Mouse (Mus musculus) megakaryocyte progenitor cell, adult 5-6 weeks (primary cell): ENCODE results near the gene Foxd2. TPM values are rescaled to one million over a fixed set of nuclear protein-coding genes. Genes with fewer than 3 reads are reported as not detected.

Experiments
- ATAC-seq: replicated peaks from 2 replicates; pipeline ENCODE4 v1.8.0; 2016; ENCODE audit warnings: mild to moderate bottlenecking, moderate TSS enrichment, inconsistent platforms; ENCODE audit not compliant: poor library complexity
- total RNA-seq, 2 experiments: library from RNA; stranded (forward) in 1 of 2; stranded (reverse) in 1 of 2; fragments of 157-497, 149-512 nt in 1 of 2; fragments of 200-1000 nt in 1 of 2; gene quantifications; 2 replicates each; pipeline versions ENCODE4 v1.2.3 to v1.2.4; 2015 to 2017

Gene Foxd2
- total RNA-seq (2015): 0.12 and 0.29 TPM in 2 replicates
- 0.27 TPM in 1 of 2 replicates, not detected in the other for total RNA-seq (2017)

DNA sequence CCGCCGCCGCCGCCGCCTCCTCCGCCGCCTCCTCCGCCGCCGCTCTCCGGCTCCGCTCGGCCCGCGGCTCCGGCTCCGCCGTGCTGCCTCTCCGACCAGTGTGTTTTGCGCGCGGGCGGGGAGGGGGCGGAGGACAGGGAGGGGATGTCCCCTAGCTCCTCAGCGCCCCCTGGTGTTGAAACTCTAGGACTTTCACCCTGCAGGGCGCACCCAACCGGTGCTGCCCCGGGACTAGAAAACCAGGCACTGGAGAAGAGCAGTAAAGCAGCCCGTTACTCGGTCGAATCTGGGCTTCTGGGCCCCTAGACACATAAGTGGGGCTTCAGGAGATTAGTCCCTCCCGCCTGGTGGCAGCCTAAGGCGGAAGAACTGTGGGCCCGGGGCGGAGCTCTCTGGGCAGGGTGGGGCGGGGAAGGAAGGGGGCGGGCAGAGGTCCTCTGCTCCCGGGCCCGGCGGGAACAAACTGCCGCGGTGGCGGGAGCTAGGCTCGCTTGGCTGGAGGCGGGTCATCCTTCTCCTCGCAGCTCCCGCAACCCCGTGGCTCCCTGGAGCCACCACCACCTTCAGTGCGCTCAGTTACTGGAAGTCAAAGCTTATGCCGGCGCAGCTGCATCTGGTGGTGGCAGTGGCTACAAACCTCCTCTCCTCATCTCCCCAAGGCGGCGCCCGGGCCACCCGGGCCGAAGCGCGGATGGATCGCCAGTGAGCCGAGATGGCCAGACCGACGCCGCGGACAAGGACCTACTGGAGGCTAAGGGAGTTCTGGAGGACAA is at the start of gene Foxd2:
Foxd2 (minus strand) TSS at position 45 of the 773 bp plus-strand sequence.
- ATAC-seq: peak; percentile 77

DNA sequence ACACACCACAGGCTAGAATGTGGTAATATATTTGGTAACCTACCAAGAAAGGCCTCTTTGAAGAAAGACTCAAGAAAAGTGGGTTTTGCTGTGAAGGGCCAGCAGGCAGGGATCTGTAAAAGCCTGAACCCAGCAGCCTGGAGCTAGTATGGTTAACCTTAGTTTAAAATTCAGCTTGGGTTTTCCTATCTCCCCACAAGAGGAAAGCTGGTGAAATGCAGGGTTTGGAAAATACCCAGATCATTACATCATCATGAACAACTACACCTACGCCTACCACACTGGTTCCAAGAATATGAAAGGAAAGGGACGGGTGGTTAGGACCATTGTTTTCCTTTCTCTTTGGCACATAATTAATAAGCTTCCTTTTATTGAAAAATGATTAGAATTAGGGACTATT is 49.6 kb upstream of the Foxd2 start:
- ATAC-seq: no peak

DNA sequence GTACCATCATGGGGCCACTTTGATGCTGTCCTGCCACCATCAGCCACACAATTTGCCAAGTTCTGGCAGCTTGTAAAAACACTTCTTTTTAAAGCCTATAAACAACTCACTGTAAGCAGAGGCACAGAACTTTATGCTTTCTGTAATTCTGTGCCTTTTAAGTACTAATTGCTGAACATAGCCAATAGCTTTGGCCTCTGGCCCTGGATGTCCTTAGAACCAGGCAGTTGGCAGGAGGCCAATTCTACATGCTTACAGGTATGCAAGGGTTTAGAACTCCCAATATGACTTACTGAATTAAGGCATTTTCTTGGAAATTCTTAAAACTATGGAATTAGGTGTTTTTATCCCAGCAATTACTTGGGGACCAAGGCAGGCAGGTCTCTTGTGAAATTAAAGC is 48.7 kb upstream of the Foxd2 start:
- no peak for ATAC-seq

DNA sequence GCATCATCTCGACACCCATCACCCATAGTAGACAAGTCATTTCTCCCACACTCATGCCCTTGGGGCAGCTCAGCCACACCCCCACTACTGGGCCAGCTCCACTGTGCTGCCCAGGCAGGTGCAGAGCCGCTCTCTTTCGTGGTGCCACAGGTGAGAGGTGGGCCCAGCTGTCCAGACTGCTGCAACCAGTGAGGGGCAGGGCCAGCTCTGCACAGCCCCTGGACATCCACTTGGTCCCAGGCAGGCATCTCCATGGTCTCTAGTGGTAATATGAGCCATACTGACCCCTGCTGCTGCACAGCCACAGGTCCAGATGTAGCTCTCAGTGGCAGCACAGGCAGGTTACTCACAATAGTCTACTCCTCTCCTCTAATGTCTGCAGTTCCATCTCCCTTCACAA is 44.5 kb upstream of the Foxd2 start:
- ATAC-seq: no peak

DNA sequence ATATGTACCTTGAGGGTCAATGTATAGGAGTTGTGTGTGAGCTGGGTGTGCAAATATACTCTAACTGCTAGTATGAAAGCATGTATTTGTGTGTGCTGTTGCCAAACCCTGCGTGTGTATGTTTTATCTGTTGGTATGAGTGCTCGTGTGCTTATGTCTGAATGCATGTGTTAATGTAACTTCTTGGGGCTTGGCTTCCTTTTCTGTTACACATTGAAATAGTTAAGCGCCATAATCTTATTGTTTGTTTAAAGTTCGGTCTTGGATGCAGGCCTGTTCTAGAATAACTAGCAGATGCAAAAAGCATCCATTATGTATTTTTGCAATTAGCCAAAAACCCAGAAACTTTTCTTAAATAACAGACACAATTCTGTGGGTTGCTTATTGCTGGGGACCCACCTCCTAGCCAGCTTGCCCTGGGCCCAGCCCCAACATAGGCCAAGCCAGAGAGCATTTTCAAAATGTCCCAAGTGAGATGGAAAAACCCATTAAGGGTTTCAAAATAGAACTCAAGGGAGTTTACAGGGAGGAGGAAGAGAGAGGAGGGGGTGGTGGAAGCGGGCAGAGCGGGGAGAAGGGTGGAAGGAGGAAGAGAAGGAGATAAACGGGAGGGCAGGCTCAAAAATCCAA is 39.3 kb upstream of the Foxd2 start:
- ATAC-seq: no peak

DNA sequence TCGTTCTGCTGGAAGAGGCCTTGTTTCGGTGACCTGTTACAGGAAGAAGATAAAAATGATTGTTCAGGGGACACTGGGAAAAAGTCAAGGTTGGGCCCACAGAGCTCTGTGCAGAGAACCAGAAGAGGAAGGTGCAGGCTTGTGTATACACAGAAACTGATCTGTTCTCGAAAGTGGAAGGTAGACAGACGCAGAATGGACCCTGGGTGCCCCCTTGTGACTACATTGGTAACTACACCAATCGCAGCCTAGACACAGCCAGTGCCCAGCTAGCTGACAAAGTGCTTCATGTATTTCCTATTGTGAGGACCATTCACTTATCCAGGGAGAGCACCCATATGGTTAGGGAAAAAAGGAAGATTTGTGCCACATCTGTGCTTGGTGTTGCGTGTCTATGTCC is 38.7 kb upstream of the Foxd2 start:
- peak; percentile 99 for ATAC-seq

DNA sequence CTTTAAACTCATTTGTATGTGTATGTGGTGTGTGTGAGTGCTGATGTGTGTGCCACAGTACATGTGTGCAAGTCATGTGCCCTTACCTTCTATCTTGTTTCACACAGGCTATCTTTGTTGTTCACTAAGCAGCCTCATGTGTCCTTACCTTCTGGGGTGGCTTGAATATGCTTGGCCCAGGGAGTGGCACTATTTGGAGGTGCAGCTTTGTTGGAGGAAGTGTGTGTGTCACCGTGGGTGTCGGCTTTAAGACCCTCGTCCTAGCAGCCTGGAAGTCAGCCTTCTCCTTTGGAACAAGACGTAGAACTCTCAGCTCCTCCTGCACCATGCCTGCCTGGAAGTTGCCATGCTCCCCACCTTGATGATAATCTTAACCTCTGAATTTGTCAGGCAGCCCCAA is 37.7 kb upstream of the Foxd2 start:
- ATAC-seq: no peak

DNA sequence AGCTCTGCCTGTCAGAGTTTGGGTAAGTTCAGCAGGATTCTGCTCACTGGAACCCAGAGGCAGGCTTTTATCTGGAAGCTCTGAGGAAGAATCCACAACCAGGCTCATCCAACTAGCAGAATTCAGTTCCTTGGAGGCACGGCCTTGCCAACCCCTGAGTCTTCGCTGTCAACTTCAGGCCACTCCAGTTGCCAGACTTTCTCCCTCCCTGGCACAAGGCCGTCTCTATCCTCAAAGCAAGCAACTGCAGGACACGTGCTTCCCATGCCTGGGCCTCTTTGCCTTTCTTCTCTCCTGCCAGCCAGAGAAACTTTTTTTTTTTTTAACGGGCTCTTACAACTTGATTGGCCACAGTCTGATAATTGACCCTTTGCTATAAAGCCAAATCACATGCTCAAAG is 36.3 kb upstream of the Foxd2 start:
- ATAC-seq: no peak

DNA sequence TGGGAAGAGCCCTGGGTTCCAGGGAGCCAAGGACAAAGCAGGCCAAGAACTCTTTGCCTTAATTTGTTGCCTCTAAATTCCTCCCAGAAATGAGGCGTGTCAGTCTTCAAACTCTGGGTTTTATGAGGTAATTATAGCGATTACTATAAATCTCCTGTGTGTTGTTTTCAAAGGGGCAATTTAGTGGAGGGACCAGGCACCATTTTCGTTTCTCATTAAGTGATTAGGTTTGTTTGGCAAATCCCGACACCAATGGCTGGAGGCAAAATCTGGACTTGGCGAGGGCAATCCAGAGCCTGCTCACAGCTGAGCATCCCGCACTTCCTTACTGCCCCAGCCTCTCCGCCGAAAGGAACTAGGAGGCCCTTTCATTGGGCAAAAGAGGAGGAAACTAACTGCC is 33.9 kb upstream of the Foxd2 start:
- no peak for ATAC-seq

DNA sequence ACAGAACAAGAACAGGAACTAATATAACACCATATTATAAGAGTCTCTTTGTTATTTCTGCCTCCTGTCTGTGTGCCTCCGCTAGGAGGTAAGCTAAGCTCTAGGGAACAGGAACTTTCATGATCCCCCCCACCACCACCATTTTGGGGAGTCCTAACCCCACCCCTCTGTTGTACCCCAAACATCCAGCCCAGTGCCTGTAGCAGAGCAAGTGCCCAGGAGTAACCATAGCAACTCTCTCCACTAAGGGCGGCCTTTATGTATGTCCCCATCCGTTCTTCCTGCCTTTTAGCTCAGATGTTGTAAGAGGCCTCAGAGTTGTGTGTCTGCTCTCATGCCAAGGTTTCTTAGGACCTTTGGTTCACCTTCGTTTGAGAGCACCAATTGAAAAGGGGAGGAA is 33.4 kb upstream of the Foxd2 start:
- peak; percentile 47 for ATAC-seq

DNA sequence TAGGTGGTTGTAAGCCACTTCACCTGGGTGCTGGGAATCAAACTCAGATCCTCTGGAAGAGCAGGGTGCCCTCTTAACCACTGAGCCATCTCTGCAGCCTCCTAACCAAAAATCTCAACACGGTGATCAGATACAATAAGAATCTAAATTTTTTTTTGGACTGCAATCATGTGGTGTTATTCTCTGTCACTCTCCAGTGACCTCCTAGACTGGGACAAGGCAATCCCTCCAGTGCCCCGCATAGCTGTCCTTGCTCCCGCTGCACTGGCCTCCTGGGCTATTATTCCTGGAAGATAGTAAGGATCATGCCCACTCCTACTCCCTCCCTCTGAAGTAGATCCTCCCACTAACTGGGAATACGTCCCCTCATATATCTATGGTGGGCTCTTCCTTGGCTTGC is 32.6 kb upstream of the Foxd2 start:
- no peak for ATAC-seq

DNA sequence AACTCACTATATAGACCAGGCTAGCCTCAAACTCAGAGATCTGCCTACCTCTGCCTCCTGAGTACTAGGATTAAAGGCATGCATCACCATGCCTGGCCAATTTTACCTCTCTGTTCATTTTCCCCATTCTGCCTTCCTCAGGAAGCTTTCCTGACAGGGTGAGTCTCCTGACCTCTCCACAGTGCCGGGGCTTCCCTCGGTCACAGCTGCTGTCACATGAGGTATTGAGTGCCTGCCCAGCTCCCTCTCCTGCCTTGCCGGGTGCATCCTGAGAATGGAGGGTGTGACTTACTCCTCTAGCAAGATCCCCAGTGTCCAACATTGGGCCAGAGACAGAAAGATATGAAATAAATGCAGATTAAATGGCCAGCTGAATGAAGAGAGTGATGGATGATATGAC is 29.6 kb upstream of the Foxd2 start:
- ATAC-seq: no peak

DNA sequence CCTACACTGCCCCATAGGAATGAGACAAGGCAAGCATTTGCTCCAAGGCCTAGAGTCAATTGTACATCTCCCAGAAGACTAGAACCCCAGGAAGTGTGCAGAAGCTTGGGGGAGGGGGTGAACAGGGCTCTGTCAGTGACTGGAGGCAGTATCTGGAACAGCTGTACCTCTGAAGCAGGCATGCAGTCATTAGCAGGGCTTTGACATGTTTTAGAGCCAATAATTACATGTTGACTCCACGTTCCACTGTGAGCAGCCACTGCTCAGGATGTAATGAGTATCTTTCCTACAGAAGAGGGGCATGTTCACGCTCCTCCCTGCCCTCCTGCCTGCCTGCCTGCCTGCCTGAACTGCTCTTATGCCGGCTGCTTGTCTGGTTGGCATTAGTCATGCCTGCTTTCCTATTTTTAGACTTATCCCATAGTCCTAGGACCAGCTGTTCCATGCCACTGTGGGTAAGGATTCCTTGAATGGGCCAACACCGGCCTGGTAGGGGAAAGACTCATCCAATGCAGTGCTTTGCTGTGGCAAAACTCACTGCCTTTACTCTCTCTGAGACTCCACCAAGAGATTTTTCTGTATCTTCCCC is 28.9 kb upstream of the Foxd2 start:
- no peak for ATAC-seq

DNA sequence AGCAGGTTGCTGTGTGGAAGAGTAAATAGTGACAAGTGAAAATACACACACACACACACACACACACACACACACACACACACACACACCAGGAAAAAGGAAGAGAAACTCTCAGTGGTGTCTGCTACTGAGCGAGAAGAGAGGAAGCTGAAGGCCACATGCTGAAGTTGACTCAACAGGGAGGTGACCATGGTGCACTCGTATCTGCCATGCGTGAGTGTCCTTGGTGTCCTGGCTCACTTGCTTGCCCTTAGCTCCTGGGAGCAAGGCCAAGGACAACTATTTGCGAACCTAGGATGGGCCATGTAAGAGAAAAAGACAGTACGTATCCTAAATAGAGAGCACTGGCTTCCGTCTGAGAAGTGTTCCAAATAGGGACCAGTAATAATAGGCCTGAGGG is 25.5 kb upstream of the Foxd2 start:
- peak; percentile 94 for ATAC-seq

DNA sequence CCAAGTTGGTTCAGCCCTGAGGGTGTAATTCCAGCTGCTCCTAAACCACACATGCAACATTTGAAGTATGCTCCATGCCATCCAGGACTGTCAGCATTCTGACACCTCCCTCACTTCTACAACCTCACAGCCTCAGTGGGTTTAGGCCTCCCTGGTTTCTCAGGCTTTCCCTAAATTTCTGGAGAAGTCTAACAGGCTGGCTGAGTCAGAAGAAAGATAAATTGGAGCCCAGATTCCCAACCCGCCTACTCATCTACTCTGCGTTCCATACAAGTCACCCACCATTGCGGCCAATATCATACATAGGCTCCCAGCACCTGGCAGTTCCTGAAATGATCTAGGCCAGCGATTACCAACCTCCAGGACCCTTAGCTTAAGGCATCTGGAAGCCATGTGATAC is 24.1 kb upstream of the Foxd2 start:
- no peak for ATAC-seq

DNA sequence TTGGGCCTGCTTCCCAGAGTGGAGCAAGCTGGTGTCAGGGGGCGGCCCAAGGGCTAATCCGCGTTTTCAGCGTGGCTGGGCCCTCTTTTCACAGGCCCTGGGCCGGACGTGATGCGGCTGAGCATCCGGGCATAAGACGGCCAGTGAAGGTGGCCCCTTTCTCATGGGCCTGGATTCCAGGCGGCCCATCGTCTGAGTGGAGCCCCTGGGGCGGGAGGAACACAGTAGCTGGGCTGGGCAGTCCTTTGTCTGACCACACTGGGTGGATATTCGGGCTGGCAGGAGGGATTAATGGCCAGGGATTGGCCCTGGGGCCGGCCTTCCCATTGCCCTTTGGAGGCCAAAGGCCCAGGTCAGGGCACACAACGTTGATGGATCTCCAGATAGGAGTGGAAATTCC is 20.5 kb upstream of the Foxd2 start:
- no peak for ATAC-seq

DNA sequence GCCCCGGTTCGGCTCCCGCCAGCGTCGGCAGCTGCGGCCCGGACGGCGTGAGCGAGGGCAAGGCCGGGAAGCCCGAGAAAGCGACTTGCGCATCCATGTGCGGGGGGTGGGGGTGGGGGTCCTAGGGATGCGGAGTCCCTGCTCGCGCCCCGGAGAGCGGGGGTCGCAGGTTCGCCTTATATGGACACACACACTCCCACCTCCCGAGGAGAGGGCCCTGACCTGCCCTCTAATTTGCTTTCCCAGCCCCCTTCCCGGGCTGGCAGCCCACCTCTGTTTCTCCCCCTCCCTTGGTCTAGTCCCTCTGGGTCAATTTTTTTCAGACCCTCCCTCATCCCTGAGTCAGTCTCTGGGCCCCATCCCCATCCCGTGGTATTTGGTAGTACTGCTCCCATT is 17.2 kb upstream of the Foxd2 start, which contains the start of gene Foxe3:
Foxe3 (minus strand) TSS at position 97 of the 396 bp plus-strand sequence.
- ATAC-seq: no peak

DNA sequence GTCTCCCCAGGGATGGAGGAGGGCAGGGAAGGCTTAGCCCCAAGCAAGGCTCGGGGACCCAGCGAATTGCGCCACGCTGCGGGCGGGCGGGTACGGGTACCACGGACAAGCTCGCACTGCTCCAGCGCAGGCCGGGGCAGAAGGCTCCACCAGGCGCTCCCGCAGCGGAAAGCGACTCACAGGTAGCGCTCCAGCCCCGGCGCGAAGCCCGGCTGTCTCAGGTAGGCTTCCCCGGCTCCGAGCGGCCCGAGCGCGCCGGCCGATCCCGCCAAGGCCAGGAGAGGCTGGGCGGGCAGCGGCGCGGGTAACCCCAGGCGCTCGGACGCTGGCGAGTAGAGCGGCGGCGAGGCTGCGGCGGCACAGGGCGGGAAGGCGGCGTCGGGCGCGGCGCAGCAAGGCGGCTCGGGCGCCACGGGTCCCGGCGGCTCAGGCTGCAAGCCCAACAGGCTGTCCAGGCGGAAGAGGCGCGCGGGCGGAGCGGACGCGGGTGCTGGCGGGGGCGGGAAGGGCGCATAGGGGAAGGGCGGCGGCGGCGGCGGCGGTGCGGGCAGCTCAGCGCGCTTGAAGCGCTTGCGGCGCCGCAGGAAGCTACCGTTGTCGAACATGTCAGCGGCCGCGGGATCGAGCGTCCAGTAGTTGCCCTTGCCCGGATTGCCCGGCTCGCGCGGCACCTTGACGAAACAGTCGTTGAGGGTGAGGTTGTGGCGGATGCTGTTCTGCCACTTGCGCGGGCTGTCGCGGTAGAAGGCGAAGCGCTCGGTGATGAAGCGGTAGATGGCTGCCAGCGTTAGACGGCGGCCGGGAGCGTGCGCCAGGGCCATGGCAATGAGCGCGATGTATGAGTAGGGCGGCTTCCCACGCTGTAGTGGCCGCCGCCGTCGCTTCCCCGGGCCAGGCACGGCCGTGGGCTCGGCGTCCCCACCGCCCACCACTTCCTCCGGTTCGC is 16.6 kb upstream of the Foxd2 start:
- peak; percentile 36 for ATAC-seq

DNA sequence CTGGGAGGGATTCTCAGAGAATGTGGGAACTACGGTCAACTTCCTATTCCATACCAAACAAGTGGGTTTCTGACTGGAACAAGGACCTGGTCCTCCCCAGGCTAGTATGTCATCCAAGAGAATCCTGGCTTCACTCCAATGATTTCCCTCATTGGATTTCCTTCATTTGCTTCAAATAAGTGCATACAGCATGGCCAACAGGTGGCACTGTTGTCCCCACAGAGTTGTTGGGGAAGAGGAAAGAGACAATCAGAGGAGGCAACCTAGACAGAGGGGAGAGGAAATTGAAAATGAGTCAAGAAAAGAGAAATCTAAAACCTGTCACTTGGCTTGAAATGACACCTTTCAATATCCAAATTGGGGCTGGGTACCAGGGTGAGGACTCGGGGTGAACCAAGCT is 8.4 kb upstream of the Foxd2 start:
- ATAC-seq: peak; percentile 83

DNA sequence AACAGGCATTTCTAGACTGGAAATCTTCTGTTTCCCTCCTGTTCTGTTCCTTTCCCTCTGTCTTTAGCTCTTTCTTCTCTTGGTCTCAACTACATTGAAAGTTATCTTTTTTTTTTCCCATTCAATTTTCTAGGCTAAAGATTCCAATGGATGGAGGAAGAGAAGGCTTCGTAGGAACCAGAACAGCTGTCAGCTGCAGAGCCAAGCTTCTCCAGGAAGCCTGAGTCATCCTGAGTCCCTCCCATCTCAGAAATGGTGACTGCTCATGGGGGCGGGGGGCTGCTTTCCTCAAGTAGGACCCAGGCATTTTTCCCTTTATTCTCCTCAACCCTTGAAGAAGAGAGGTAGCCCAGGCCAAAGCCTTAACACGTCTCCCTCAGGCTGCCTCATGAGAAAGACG is 7.4 kb upstream of the Foxd2 start:
- ATAC-seq: no peak

DNA sequence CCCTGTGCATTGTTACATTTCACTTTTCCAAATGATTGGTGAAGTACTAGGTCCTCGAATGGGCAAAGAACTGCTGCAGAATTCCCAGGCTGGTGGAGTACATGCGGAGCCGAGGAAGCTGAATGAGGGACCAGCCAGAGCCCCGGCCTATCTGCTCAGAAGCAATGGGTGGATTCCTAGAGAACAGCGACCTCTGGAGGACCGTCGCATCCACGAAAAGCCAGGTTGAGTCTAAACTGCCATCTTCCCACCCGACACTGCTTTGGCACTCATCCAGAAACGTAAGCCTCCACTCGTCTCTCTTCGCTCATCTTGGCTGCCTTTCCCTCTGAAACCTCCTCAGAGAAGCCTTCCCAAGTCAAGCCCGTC is 4.9 kb upstream of the Foxd2 start:
- peak; percentile 27 for ATAC-seq
